Mouse (Mus musculus) neutrophil, adult 5-6 weeks (primary cell): ENCODE data around the gene Crmp1. TPM values are rescaled to one million over a fixed set of nuclear protein-coding genes. Genes with fewer than 3 reads are reported as not detected.

Experiments used
- ATAC-seq: fragments of 151-379, 151-347 bp; 2 replicates; pipeline ENCODE4 v1.8.0; 2017; ENCODE audit warnings: mild to moderate bottlenecking, moderate TSS enrichment; ENCODE audit not compliant: insufficient number of reproducible peaks, poor library complexity, low FRiP score, severe bottlenecking; ENCODE audit errors: extremely low read depth
- total RNA-seq: library from RNA; stranded (forward); fragments of 200-1000 nt; gene quantifications from 2 replicates; pipeline ENCODE4 v1.2.3, GENCODE M21; 2017

The Crmp1 gene
- total RNA-seq, result 0.12 and 0.81 TPM in 2 replicates

DNA sequence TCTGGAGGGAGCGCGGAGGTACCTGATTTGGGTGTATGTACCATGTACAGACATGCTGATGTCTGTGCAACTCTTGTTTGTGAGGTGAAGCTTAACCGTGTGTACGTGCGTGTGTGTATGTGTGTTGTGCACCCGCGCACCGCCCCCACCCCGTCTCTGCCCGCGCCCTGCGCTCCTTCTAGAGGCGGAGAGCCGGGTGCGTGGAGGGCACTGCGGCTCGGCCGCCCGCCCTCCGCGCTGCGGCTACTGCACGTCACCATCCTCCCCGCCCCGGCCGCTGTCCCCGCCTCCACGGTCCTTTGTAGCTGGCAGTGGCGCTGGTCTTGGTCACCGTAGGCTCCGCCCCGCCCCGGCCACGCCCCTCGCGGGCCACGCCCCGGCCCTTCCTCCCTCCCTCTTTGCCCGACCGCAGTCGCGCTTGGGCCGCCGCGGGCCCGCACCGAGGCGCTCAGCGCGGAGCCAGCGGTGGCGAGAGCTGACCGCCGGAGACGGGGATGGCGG lies at the start of gene Crmp1:
Gene Crmp1, plus strand, starts transcription at position 290 of the 501 bp plus-strand sequence.
- no peak for ATAC-seq

DNA sequence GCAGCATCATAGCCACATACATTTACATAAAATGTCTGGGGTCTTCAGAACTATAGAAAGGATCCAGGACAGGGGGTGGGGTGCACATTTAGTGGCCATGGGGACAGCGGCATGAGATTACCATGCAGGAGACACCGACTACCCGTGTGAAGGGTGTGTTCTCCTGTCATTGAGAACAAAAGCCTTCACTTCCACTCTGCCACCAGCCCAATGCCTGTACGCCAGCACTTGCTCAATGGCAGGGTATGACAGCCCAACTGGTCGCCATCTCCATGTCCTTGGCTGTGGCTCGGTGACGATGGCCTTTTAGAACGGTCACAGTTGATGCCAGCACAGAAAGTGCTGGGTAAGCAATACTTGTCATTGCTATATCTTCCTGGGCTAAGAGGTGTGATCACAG lies 45.5 kb upstream of the Crmp1 start:
- no peak for ATAC-seq

DNA sequence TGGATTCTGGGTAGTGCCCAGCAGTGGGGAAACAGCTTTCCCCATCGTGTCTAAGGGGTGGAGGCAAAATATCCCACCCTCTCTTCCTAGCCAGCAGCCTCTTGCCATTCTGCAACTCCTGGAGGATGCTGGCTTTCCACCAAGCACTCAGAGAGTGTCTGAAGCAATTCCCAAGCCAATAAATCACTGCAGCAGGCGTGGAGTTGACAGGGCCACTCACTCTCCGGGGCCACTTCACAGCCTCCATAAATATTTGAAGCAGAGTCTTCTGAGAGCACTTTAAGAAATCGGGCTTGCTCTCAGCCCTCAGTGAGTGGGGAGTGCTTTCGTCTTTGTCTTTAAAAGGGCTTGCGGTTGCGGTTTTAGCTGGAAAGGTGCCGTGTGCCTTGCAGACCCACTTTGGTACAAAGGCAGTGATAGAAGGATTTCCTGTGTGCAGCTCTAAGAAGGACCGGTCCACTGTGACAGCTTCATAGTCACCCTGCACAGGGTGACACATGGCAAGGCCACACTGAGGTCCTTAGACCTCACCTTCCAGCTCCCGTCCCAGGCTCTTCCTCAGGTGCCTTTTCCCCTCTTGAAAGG lies 45.0 kb upstream of the Crmp1 start:
- no peak for ATAC-seq

DNA sequence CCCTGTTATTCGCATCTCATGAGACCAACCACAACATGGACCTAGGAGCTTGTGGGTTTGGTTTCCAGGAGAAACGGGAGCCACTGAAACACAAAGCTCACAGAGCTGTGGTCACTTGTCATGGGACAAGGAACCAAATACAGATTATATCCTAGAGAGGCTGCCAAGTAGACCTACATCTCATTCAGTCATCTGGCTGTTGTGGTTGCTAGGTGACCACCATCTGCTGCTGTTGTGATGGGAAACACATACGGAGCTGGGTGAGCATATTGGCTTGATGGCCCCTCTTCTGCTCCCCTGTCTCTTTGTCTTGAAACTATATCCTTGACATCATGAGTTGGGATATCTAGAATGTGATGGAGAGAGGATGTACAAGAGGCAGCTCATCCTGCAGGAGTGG lies 44.3 kb upstream of the Crmp1 start:
- no peak for ATAC-seq

DNA sequence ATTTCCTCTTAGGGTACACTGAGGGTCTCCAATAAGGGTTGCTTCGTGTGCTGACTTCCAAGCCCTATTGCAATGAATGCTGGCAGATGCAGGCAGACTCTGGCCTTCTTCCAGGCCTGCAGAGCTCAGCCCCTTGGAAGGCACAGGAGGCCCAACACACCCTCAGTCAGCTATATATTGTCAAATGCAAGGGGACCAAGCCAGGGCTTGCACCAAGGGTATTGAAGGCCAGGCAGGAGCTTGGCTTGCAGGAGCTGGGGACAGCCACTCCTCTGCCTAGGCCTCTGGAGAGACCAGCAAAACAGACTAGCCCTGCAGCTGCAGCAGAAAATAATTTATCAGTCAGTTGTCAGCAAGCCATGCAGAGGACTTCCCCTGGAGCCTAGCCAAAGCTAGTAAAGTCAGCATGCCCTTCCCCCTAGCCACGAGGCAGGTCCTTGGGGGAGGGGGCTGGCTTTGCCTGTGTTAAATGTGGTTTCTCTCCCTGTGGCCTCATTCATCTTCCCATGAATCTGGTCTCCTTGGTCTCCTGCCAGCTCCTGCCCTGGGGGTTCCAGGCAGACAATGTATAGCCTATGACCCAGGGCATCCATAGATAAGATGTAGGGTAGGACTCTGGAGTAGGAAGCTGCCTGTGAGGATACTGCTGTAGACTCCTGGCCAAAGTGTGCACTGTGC lies 43.6 kb upstream of the Crmp1 start:
- no peak for ATAC-seq

DNA sequence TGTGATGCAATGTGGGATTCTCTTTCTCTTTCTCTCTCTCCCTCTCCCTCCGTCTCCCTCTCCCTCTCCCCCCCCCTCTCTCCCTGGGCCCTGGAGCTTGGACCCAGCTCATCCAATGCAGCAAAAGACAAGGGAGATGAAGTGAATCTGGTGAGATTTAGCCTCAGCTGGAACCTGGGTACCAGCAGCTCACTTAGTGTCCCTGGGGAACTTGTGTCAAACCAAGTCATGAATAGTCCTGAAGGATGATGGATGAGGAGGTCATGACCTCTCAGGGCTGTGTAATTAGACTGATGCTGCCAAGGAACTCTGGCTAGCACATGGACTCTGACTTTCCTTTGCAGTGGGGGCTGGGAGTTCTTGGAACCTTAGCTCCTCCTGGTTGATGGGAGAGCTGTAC lies 39.5 kb upstream of the Crmp1 start:
- no peak for ATAC-seq

DNA sequence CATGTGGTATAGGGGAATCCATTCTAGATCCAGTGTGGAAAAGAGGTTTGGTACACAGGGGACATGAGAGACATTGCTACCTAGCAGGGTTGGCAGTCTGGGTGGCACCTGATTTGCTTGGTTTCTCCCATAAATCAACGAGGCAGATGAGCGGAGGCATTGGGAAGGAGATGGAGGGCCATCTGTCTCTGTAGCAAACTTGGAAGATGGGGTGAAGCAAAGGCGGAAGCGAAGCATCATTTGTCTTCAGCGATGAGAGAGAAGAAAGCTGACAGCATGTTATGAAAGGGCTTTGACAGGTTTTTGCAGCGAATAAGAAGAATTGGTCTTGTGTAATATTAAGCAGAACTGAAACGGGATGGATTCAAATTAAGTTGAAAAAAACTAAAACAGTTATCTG lies 36.9 kb upstream of the Crmp1 start:
- no peak for ATAC-seq

DNA sequence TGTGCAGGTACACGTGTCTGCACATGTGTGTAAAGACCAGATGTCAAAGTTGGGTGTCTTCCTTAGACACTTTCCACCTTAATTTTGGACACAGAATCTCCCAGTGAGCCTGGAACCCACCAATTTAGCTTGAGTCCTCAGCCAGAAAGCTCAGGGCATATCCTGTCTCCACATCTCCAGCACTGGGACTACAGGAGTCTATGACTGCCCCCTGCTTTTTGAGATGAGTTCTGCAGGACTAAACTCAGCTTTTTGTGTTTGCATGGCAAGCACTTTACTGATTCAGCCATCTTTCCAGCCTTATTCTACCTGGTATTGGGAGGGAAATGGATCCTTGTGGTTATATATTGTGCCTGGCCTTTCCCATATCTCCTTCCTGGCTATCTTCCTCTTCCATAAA lies 36.3 kb upstream of the Crmp1 start:
- no peak for ATAC-seq

DNA sequence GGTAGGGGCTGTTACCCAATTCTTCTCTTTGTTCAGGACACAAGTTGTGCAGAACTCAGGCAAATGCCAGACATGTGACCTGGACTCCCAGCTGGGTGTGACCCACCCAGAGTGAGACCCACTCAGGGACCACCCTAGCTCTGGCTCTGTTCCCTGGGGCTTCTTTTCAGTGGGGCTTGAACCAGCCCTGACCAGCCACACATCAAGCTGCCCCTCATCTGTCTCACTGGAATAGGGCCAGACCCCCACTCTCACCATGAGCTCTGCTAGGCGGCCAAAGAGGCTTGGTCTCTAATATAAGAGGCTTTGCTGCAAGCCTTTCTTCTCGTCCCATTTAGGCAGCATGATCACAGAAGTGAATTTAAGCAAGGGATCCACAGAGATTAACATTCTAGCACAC lies 35.4 kb upstream of the Crmp1 start:
- no peak for ATAC-seq

DNA sequence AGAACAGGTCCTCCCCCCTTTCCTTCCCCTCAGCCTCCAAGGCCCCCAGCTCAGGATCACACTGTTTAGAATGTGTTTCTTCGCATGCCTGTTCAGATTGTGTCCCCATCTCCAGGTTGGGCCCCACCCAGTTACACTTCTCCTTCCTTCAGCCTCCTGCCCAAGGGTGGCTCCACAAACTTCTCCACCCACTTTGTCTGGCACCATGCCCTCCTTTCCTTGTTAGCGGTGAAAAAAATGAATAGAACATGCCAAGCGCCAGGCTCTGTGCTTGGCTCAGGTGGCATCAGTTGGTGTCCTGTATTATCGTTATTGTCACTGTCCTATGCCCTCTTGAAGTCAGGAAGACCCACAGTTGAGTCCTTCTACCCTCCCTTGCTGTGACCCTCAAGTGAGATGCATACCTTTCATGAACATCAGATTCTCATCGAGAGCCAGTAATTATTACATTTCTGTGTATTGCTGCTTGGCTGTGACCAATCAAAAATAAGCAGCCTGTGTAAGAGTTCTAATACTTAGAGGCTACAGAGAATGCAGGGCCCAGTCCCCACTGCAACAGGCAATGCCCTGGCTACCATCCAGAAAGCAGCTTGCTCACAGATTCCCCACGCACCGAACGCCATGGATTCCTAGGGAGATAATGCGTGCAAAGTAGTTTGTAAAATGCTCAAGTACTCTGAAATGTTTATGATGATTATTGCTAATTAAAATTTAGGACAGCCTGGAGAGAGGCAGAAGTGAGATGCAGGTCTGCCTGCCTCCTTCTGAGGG lies 28.6 kb upstream of the Crmp1 start:
- ATAC-seq, result no peak

DNA sequence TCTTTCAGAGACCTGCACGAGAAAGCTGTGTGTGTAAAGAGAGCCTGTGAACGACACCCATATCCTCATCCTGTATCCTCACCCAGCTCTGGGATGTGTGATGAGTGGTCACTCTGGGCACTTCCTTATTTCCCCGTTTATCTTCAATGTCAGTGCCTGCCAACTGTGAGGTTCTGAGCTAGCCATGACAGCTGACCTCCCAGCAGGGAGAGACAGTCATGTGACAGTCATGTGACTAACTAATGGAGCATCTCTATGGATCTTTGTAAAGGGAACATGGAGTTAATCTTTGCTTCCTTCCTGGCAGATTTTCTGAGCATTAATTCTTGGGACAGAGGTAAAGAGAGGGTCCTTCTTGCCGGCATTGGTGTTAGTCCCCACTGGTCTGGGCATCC lies 28.0 kb upstream of the Crmp1 start:
- no peak for ATAC-seq

DNA sequence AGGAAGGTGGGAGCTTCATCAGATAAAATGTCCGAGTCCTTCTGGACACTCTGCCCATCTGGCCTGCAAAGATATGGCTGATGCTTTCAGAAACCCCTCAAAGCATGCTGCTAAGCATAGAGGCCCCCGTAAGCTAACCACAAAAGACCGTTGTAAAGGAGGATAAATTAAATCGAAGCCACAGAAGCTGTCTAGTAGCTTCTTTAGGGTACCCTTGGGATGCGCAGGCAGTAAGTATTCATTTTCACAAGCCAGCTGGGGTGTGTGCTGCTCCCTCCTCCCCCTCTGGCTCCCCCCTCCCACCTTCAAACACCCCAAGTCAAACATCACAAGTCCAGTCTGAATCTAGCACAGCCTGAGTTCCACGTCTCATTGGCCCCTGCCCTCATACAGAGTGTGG lies 27.1 kb upstream of the Crmp1 start:
- ATAC-seq, result no peak

DNA sequence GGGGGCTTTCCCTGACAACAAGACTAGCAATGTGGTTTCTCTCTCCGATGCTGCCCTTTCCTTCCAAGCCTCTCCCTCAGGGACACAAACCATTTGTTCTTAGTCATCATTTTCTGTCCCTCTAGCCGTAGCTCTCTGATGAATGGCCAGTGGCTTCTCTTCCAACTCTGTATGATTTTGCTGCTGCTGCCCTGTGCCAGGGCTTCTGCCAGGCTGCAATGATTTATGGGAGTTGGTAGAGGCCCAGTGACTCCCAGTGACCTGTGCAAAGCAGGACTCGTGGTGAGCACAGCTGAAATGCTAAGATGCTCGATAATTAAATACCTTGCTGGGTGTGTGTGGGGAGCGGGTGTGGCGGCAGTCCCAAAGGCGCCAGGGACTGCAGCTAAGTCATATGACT lies 26.5 kb upstream of the Crmp1 start:
- no peak for ATAC-seq

DNA sequence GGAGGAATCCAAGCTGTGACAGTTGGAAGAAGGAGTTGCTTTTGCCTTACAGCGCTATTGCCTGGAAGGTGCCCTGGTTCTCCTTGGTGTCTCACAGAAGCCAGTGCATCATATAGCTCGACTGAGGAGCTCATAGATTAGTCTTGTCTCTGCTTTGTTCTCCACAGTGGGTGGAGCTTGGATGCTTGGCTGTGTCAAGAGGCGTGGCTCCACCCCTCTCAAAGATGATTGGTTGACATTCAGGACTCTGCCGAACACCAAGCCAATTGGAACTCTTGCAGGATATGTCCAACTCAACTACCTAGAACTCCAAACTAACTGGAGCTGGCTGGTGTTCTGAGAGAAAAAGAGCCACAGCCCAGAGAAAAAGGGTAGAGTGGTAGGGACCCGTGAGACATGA lies 22.1 kb upstream of the Crmp1 start:
- ATAC-seq, result no peak

DNA sequence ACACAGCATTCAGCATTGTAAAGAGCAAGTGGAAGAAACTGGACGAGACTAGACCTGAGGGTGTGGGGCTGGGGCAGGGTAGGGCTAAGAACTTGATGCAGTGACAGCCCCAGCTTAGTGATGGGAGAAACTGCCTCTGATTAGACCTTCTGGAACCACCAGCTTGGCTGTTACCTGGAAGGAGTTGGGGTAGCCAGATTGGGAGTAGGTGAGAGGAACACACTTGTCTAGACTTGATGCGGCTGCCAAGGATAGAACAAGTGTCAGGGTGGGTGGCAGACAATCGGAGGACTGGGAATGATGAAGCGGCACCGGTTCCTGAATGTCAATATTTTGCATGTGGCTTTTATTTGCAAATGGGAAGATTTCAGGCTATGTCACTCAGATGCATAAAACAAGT lies 21.2 kb upstream of the Crmp1 start:
- no peak for ATAC-seq

DNA sequence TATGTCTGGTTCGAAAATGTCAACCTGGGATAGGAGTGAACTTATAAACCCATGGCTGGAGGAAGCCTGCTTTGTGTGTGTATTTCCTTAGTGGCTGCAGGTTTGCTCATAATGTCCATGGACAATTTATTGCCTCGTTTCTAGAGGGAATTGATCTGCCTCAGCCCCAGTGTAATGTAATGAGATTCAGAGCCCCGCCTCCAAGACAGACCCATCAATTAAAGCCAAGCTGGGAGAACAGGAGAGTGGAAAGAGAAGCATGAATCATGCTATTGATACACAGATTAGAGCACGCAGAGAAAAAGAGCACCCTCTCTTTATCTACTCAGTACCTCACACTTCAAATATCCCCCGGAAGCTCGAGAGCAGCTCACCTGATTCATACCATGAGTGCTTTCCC lies 20.2 kb upstream of the Crmp1 start:
- no peak for ATAC-seq

DNA sequence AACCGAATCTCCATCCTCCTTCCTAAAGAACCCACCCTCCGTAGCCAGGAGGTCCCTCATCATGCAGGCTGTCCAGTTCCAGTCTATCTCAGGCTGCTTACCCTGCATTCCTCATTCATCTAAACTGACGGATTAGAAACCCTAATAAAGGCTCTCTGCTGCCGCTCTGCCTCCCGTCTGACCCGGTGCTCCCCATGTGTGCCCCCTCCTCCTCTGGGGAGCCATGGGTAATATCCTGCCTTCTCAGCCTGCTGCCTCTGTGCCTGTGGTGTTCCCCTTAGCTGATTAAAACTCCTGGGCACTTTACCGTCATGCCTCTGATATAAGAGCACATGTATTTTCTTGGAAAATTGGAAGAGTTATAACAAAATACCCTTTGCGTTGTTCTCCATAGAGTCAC lies 19.4 kb upstream of the Crmp1 start:
- ATAC-seq, result no peak

DNA sequence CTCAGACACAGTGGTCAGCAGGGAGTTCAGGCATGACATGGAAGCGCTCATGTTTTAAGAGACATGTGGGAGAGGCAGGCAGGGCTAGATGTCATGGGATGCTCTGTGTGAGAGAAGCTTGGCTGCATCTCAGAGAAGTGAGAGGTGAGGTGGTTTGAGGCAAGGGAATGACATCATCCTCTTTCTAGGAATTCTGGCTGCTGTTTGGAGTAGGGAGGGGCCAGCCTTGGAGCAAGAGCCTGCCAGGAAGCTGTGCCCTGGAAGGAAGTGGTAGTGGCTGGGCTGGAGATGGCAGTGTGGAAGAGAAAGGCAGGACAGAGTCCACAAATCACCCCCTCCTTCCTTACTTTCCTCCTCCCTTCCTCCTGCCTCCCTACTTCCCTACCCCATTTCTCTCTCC lies 16.0 kb upstream of the Crmp1 start:
- no peak for ATAC-seq

DNA sequence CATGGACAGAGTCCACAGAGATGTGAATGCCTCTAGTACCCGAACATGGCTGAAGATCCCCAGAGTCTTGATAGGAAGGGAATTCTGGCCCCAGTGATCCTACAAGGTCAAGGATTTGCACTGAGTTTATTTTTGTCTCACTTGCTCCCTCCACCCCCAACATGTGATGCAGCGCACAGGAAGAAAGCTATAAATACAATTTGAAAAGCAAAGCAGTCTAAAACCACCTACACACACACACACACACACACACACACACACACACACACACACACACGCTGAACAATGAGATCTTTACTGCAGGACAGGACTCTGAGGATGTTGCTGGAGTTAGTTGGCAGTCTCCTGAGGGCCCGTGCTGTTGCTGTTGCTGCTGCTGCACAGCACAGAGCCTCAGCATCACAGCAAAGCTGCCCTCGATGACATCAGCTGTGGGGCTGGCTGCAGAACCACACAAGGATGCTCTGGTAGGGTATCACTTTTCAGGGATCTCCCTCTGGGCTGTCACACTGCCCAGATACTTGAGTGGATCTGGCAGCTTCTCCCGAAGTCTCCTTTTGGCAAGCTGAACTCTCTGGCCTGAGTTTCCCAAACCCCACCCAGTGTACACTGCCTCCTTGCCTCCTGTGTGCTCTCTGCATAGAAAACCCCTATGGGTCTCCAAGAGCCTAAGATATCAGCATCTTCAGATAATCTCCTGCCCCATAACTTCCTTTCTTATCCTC lies 13.6 kb upstream of the Crmp1 start:
- no peak for ATAC-seq

DNA sequence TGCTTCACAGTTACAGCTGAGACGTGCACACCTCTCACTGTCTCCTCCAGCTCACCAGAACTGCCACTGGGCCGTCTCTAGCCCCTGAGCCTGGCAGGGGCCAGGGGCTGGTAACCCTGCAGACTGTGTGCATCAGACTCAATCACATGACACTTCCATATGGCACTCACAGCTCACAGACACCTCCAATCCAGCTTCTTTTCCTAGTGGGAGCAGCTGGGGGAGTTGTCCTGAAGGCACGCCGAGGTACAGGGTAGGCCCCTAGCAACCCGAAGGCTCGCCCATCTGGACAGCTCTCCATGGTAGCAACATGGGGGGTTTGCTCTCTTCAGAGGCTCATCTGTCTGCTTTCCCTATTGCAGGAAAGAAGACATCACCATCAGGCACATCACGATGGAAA lies 12.8 kb upstream of the Crmp1 start:
- no peak for ATAC-seq
